Comparison of ENCODE assay signal across 22 mouse cellular contexts in genomic region chr13:55338131-55339054, GRCm38 (mm10). TPM values are rescaled to one million over a fixed set of nuclear protein-coding genes. Genes with fewer than 3 reads are reported as not detected.
DNase-seq lines count a peak whose midpoint lies in the region; ATAC-seq and TF ChIP-seq lines count a peak whose summit lies in the region.
"Had no signal": no experiment of that assay in that cellular context is flagged by ENCODE, and none has a peak within 500 bp of the region (broad histone marks: within the 10 kb centered on the region; RNA-seq: fewer than 3 reads in every experiment).

No protein-coding gene starts in this region.

- no peak overlapping the region for H3K9ac ChIP-seq in hindbrain, postnatal 0 days (replicated peaks; ENCODE audit: low read length)
- no peak overlapping the region for H3K9ac ChIP-seq in hindbrain, embryonic 11.5 days (ENCODE audit: low read depth, low read length)
- H3K9ac ChIP-seq in MEL (ENCODE audit: control insufficient read depth, low read depth, low read length, poor library complexity, severe bottlenecking): no peak overlapping the region
- H3K9ac ChIP-seq: forebrain, embryonic 15.5 days; hindbrain, embryonic 13.5 days; kidney, embryonic 15.5 days; limb, embryonic 13.5 days; liver, embryonic 13.5 days; lung, embryonic 14.5 days had no signal

- TF ChIP-seq CTCF in hindbrain, postnatal 0 days (IDR thresholded peaks at IDR 0.05; ENCODE audit: low read depth): no peak
- no peak; a peak in 1 of 6 replicates for TF ChIP-seq CTCF in MEL (IDR thresholded peaks at IDR 0.05 in 2 of 3, conservative IDR thresholded peaks at IDR 0.05 in 1 of 3; ENCODE audit: control insufficient read depth in 1 of 3, insufficient read depth in 1 of 3, low read depth in 2 of 3, low read length in 3 of 3, poor library complexity in 1 of 3, severe bottlenecking in 1 of 3)

- H3K9me3 ChIP-seq in hindbrain, postnatal 0 days (ENCODE audit: low read length): no peaks in the 10 kb centered on the region
- no peaks in the 10 kb centered on the region for H3K9me3 ChIP-seq in hindbrain, embryonic 11.5 days (ENCODE audit: control insufficient read depth, low read length)
- H3K9me3 ChIP-seq in MEL (replicated peaks; ENCODE audit: insufficient read depth, low read length): no peaks in the 10 kb centered on the region
- H3K9me3 ChIP-seq: forebrain, embryonic 15.5 days; heart, embryonic 10.5 days; hindbrain, embryonic 13.5 days; kidney, embryonic 15.5 days; limb, embryonic 13.5 days; liver, embryonic 13.5 days had no signal

- DNase-seq in hindbrain, postnatal 0 days (ENCODE audit: low spot score): peak; percentile 61
- no peak for DNase-seq in hindbrain, embryonic 11.5 days (ENCODE audit: low spot score)
- peak; percentile 55 for DNase-seq in left cerebral cortex, postnatal 4 days
- DNase-seq in left cerebral cortex, adult 18-20 months (ENCODE audit: low spot score in 2 of 2): no peak
- no peak for DNase-seq in MEL (ENCODE audit: low read depth, low spot score)
- no peak for DNase-seq in retina, embryonic 14.5 days (ENCODE audit: low spot score)
- DNase-seq in right cerebral cortex, adult 18-20 months: no peak
- DNase-seq: adrenal gland, adult 8-10 months; cerebellum, adult 11-12 months; gastrocnemius, adult 2 months; heart, postnatal 14 days; lung, embryonic 14.5 days; lung, postnatal 36 days; right cerebral cortex, postnatal 4 days; thymus, adult 2 months had no signal

- TF ChIP-seq EP300 in MEL (IDR thresholded peaks at IDR 0.05; ENCODE audit: low read depth in 1 of 2, low read length in 2 of 2): no peak

- intact Hi-C loops in left cerebral cortex, postnatal 4 days (cut with DNase I): no loop called here

- WGBS in hindbrain, postnatal 0 days: 49% methylated on average over 12 of the region's 12 CpGs
- 63% methylated on average over 12 of the region's 12 CpGs for WGBS in hindbrain, embryonic 11.5 days

- H3K27me3 ChIP-seq in hindbrain, postnatal 0 days (ENCODE audit: insufficient read depth, low read length): no peaks in the 10 kb centered on the region
- no peaks in the 10 kb centered on the region for H3K27me3 ChIP-seq in hindbrain, embryonic 11.5 days (ENCODE audit: control insufficient read depth, insufficient read depth, low read length)
- H3K27me3 ChIP-seq in MEL (ENCODE audit: control insufficient read depth in 1 of 2, insufficient read depth in 2 of 2, low read length in 2 of 2): no peaks in the 10 kb centered on the region
- H3K27me3 ChIP-seq: forebrain, embryonic 15.5 days; hindbrain, embryonic 13.5 days; kidney, embryonic 15.5 days; limb, embryonic 13.5 days; liver, embryonic 13.5 days had no signal

- no peak overlapping the region for H3K4me2 ChIP-seq in hindbrain, postnatal 0 days (ENCODE audit: low read depth, low read length)
- no peak overlapping the region for H3K4me2 ChIP-seq in hindbrain, embryonic 11.5 days (replicated peaks; ENCODE audit: low read depth, low read length)
- H3K4me2 ChIP-seq: forebrain, embryonic 15.5 days; hindbrain, embryonic 13.5 days; kidney, embryonic 15.5 days; limb, embryonic 13.5 days; lung, embryonic 14.5 days had no signal

- no peaks in the 10 kb centered on the region for H3K36me3 ChIP-seq in hindbrain, postnatal 0 days (ENCODE audit: insufficient read depth, low read length)
- no peaks in the 10 kb centered on the region for H3K36me3 ChIP-seq in hindbrain, embryonic 11.5 days (ENCODE audit: control insufficient read depth, insufficient read depth, low read length)
- no peaks in the 10 kb centered on the region for H3K36me3 ChIP-seq in MEL (ENCODE audit: control insufficient read depth in 1 of 2, insufficient read depth in 2 of 2, low read length in 2 of 2)
- H3K36me3 ChIP-seq: forebrain, embryonic 15.5 days; heart, embryonic 10.5 days; hindbrain, embryonic 13.5 days; kidney, embryonic 15.5 days; limb, embryonic 13.5 days; liver, embryonic 13.5 days had no signal

- TF ChIP-seq RAD21 in MEL (IDR thresholded peaks at IDR 0.05; ENCODE audit: low read depth, low read length): no peak

- no peak overlapping the region for H3K27ac ChIP-seq in hindbrain, postnatal 0 days
- no peak overlapping the region for H3K27ac ChIP-seq in hindbrain, embryonic 11.5 days (ENCODE audit: low read depth, low read length)
- H3K27ac ChIP-seq in MEL (ENCODE audit: control insufficient read depth, low read depth, low read length): no peak overlapping the region
- H3K27ac ChIP-seq: forebrain, embryonic 15.5 days; gastrocnemius, adult 2 months; heart, embryonic 10.5 days; hindbrain, embryonic 13.5 days; limb, embryonic 13.5 days; liver, embryonic 13.5 days had no signal

- peak; percentile 24; the same call in 1 of the 2 replicates for ATAC-seq in hindbrain, postnatal 0 days
- no peak for ATAC-seq in hindbrain, embryonic 11.5 days (ENCODE audit: low FRiP score)
- ATAC-seq: forebrain, embryonic 15.5 days; midbrain, embryonic 16.5 days had no signal

- no peak for TF ChIP-seq POLR2A in MEL (IDR thresholded peaks at IDR 0.05; ENCODE audit: control insufficient read depth in 1 of 2, insufficient read depth in 1 of 2, low read depth in 1 of 2, low read length in 2 of 2, poor library complexity in 1 of 2)

- no peaks in the 10 kb centered on the region for H3K79me2 ChIP-seq in MEL (ENCODE audit: control insufficient read depth, insufficient read depth, low read length, poor library complexity)

- H3K4me1 ChIP-seq in hindbrain, postnatal 0 days (ENCODE audit: insufficient read depth, low read length): no peaks in the 10 kb centered on the region
- H3K4me1 ChIP-seq in hindbrain, embryonic 11.5 days (replicated peaks; ENCODE audit: control insufficient read depth, insufficient read depth, low read length): no peaks in the 10 kb centered on the region
- H3K4me1 ChIP-seq in MEL (ENCODE audit: control insufficient read depth in 1 of 2, insufficient read depth in 2 of 2, low read length in 2 of 2): 0 out of 4 replicates have a peak, but pooled peaks cover 0 to 3% of the 10 kb centered on the region in 2 experiments
- H3K4me1 ChIP-seq: forebrain, embryonic 15.5 days; heart, embryonic 10.5 days; hindbrain, embryonic 13.5 days; kidney, embryonic 15.5 days; limb, embryonic 13.5 days had no signal

- no peak overlapping the region for H3K4me3 ChIP-seq in hindbrain, postnatal 0 days (ENCODE audit: low read length)
- no peak overlapping the region for H3K4me3 ChIP-seq in hindbrain, embryonic 11.5 days (ENCODE audit: low read depth, low read length)
- no peak overlapping the region for H3K4me3 ChIP-seq in MEL (ENCODE audit: control insufficient read depth in 1 of 2, insufficient read depth in 1 of 2, low read depth in 2 of 2, low read length in 2 of 2)
- H3K4me3 ChIP-seq: forebrain, embryonic 15.5 days; gastrocnemius, adult 2 months; heart, embryonic 10.5 days; hindbrain, embryonic 13.5 days; kidney, embryonic 15.5 days; limb, embryonic 13.5 days; liver, embryonic 13.5 days had no signal

RNA-seq across cellular contexts. Expression of gene Mxd3, which starts 8.8 kb away (rescaled TPM):
- 16.3 and 16.8 TPM in 2 replicates for total RNA-seq in hindbrain, postnatal 0 days (2014; rRNA removed)
- polyA plus RNA-seq in hindbrain, postnatal 0 days (2015; fragmentation: Nextera tagmentation; extraction: Ambion mirVana): 11.2 and 11.7 TPM in 2 replicates
- polyA plus RNA-seq in hindbrain, embryonic 11.5 days (2014; fragmentation: Nextera tagmentation; extraction: Ambion mirVana): 28.4 and 30.5 TPM in 2 replicates
- total RNA-seq in left cerebral cortex, postnatal 4 days (2021): 1 to 10 TPM; 3.6 to 5.6 TPM
- 1 to 10 TPM; 1.1 to 1.8 TPM for total RNA-seq in left cerebral cortex, adult 18-20 months (2021)
- 3.9 and 4.7 TPM in 2 replicates for total RNA-seq in MEL (2012; rRNA removed)
- 1 to 10 TPM in 1 of 2 experiments, not detected in 1; 9.3 TPM for polyA plus RNA-seq in MEL (2012; ENCODE audit: insufficient read depth in 1 of 2, insufficient read length in 2 of 2, low read depth in 1 of 2, low replicate concordance in 2 of 2, missing spikeins in 1 of 2)
- total RNA-seq: gastrocnemius, adult 2 months had no signal

RNA-seq across cellular contexts. Expression of gene Rab24, which starts 16.6 kb away (rescaled TPM):
- total RNA-seq in hindbrain, postnatal 0 days (2014; rRNA removed): 65.3 and 78.8 TPM in 2 replicates
- polyA plus RNA-seq in hindbrain, postnatal 0 days (2015; fragmentation: Nextera tagmentation; extraction: Ambion mirVana): 84.7 and 89.4 TPM in 2 replicates
- 90.2 and 90.9 TPM in 2 replicates for polyA plus RNA-seq in hindbrain, embryonic 11.5 days (2014; fragmentation: Nextera tagmentation; extraction: Ambion mirVana)
- total RNA-seq in left cerebral cortex, postnatal 4 days (2021): 10 to 100 TPM; 54.8 to 58.5 TPM
- 10 to 100 TPM; 87.6 to 89.3 TPM for total RNA-seq in left cerebral cortex, adult 18-20 months (2021)
- total RNA-seq in MEL (2012; rRNA removed): 74.3 and 75.8 TPM in 2 replicates
- polyA plus RNA-seq in MEL (2012; ENCODE audit: insufficient read depth in 1 of 2, insufficient read length in 2 of 2, low read depth in 1 of 2, low replicate concordance in 2 of 2, missing spikeins in 1 of 2): 10 to 100 TPM in 1 of 2 experiments, not detected in 1; 71.0 TPM

RNA-seq across cellular contexts. Expression of gene Prelid1, which starts 18.1 kb away (rescaled TPM):
- total RNA-seq in hindbrain, postnatal 0 days (2014; rRNA removed): 197 and 213 TPM in 2 replicates
- polyA plus RNA-seq in hindbrain, postnatal 0 days (2015; fragmentation: Nextera tagmentation; extraction: Ambion mirVana): 309 and 327 TPM in 2 replicates
- 433 and 450 TPM in 2 replicates for polyA plus RNA-seq in hindbrain, embryonic 11.5 days (2014; fragmentation: Nextera tagmentation; extraction: Ambion mirVana)
- total RNA-seq in left cerebral cortex, postnatal 4 days (2021): 100 to 1,000 TPM; 182 to 192 TPM
- total RNA-seq in left cerebral cortex, adult 18-20 months (2021): 100 to 1,000 TPM; 171 to 182 TPM
- 203 and 263 TPM in 2 replicates for total RNA-seq in MEL (2012; rRNA removed)
- polyA plus RNA-seq in MEL (2012; ENCODE audit: insufficient read depth in 1 of 2, insufficient read length in 2 of 2, low read depth in 1 of 2, low replicate concordance in 2 of 2, missing spikeins in 1 of 2): 100 to 1,000 TPM in 1 of 2 experiments, not detected in 1; 630 TPM

RNA-seq across cellular contexts. Expression of gene Lman2, which starts 24.2 kb away (rescaled TPM):
- total RNA-seq in hindbrain, postnatal 0 days (2014; rRNA removed): 60.7 and 72.2 TPM in 2 replicates
- polyA plus RNA-seq in hindbrain, postnatal 0 days (2015; fragmentation: Nextera tagmentation; extraction: Ambion mirVana): 36.4 and 37.0 TPM in 2 replicates
- polyA plus RNA-seq in hindbrain, embryonic 11.5 days (2014; fragmentation: Nextera tagmentation; extraction: Ambion mirVana): 64.8 and 77.3 TPM in 2 replicates
- 10 to 100 TPM; 43.1 to 46.8 TPM for total RNA-seq in left cerebral cortex, postnatal 4 days (2021)
- total RNA-seq in left cerebral cortex, adult 18-20 months (2021): 10 to 100 TPM; 54.4 to 59.1 TPM
- 132 and 145 TPM in 2 replicates for total RNA-seq in MEL (2012; rRNA removed)
- 100 to 1,000 TPM in 1 of 2 experiments, 10 to 100 TPM in 1; 86.1 to 239 TPM for polyA plus RNA-seq in MEL (2012; ENCODE audit: insufficient read depth in 1 of 2, insufficient read length in 2 of 2, low read depth in 1 of 2, low replicate concordance in 2 of 2, missing spikeins in 1 of 2)

RNA-seq across cellular contexts. Expression of gene Rgs14, which starts 31.1 kb away (rescaled TPM):
- total RNA-seq in hindbrain, postnatal 0 days (2014; rRNA removed): 0.36 and 0.78 TPM in 2 replicates
- 0.69 and 0.76 TPM in 2 replicates for polyA plus RNA-seq in hindbrain, postnatal 0 days (2015; fragmentation: Nextera tagmentation; extraction: Ambion mirVana)
- polyA plus RNA-seq in hindbrain, embryonic 11.5 days (2014; fragmentation: Nextera tagmentation; extraction: Ambion mirVana): 0.42 and 0.48 TPM in 2 replicates
- 1 to 10 TPM; 4.3 to 6.3 TPM for total RNA-seq in left cerebral cortex, postnatal 4 days (2021)
- total RNA-seq in left cerebral cortex, adult 18-20 months (2021): 10 to 100 TPM; 57.5 to 60.7 TPM
- total RNA-seq in MEL (2012; rRNA removed): 14.4 TPM in 2 replicates
- 10 to 100 TPM in 1 of 2 experiments, not detected in 1; 20.5 TPM for polyA plus RNA-seq in MEL (2012; ENCODE audit: insufficient read depth in 1 of 2, insufficient read length in 2 of 2, low read depth in 1 of 2, low replicate concordance in 2 of 2, missing spikeins in 1 of 2)

Comparison
In these comparisons a context has a peak if more than half of its experiments do, and no peak if none do; other contexts are left out.
1. DNase-seq: peak in hindbrain, postnatal 0 days (single experiment) and left cerebral cortex, postnatal 4 days (single experiment); none in hindbrain, embryonic 11.5 days (single experiment), left cerebral cortex, adult 18-20 months (0 of 2), MEL (single experiment), retina, embryonic 14.5 days (single experiment) and right cerebral cortex, adult 18-20 months (single experiment).